Mouse (Mus musculus): ENCODE results near the gene Foxred1. TPM values are rescaled to one million over a fixed set of nuclear protein-coding genes. Genes with fewer than 3 reads are reported as not detected.

Foxred1 gene
- polyA plus RNA-seq, 1 experiment from 2014 or later, result 46.8 TPM

GRCm38 (mm10) chr9:35163011-35163690, 47.7 kb downstream of the Foxred1 start:
- Histone ChIP-seq H3K9me3 (no peaks in the 10 kb centered on the region), H3K27me3 (no peaks in the 10 kb centered on the region), H3K4me2 (no peak overlapping the region), H3K27ac (no peak overlapping the region), H3K4me1 (replicated peaks) (peaks cover 9% of the 10 kb centered on the region), H3K4me3 (no peak overlapping the region), H3K9ac (no peak overlapping the region), H3K36me3 (peaks cover 7% of the 10 kb centered on the region; the same call in 1 of the 2 replicates)
- ATAC-seq (ENCODE audit: low FRiP score), result no peak
- WGBS, result 93% methylated on average over 11 of the region's 11 CpGs

GRCm38 (mm10) chr9:35161721-35162120, 49.1 kb downstream of the Foxred1 start:
- WGBS, result 89% methylated on average over 7 of the region's 7 CpGs
- no peak for ATAC-seq (ENCODE audit: low FRiP score)
- Histone ChIP-seq H3K27ac (no peak overlapping the region), H3K9me3 (no peaks in the 10 kb centered on the region), H3K4me2 (no peak overlapping the region), H3K4me1 (replicated peaks) (peaks cover 4% of the 10 kb centered on the region), H3K36me3 (peaks cover 7% of the 10 kb centered on the region; the same call in 1 of the 2 replicates), H3K9ac (no peak overlapping the region), H3K4me3 (no peak overlapping the region), H3K27me3 (no peaks in the 10 kb centered on the region)

- H3K9ac ChIP-seq, result no peak overlapping the region
- 84% methylated on average over 2 of the region's 2 CpGs for WGBS
- H3K27ac ChIP-seq, result no peak overlapping the region
- H3K9me3 ChIP-seq, result no peaks in the 10 kb centered on the region
- H3K4me1 ChIP-seq (replicated peaks), result no peaks in the 10 kb centered on the region
- no peak for ATAC-seq (ENCODE audit: low FRiP score)
- H3K4me2 ChIP-seq, result no peak overlapping the region
- no peak overlapping the region for H3K4me3 ChIP-seq
- H3K27me3 ChIP-seq, result no peaks in the 10 kb centered on the region
- H3K36me3 ChIP-seq, result peaks cover 7% of the 10 kb centered on the region; the same call in 1 of the 2 replicates
Observed at GRCm38 (mm10) chr9:35160662-35161061, 50.2 kb downstream of the Foxred1 start.

- WGBS, result 82% methylated on average over 3 of the region's 3 CpGs
- Histone ChIP-seq H3K27me3 (no peaks in the 10 kb centered on the region), H3K4me2 (no peak overlapping the region), H3K4me3 (no peak overlapping the region), H3K9me3 (no peaks in the 10 kb centered on the region), H3K27ac (no peak overlapping the region), H3K4me1 (replicated peaks) (no peaks in the 10 kb centered on the region), H3K9ac (no peak overlapping the region), H3K36me3 (peaks cover 5% of the 10 kb centered on the region; the same call in 1 of the 2 replicates)
- ATAC-seq (ENCODE audit: low FRiP score), result no peak
Observed at GRCm38 (mm10) chr9:35158477-35158876, 52.4 kb downstream of the Foxred1 start.

GRCm38 (mm10) chr9:35156862-35157261, 54.0 kb downstream of the Foxred1 start:
- Histone ChIP-seq H3K9ac (no peak overlapping the region), H3K27ac (no peak overlapping the region), H3K9me3 (no peaks in the 10 kb centered on the region), H3K4me2 (no peak overlapping the region), H3K27me3 (no peaks in the 10 kb centered on the region), H3K4me3 (no peak overlapping the region), H3K4me1 (replicated peaks) (no peaks in the 10 kb centered on the region), H3K36me3 (no peaks in the 10 kb centered on the region)
- ATAC-seq (ENCODE audit: low FRiP score), result no peak
- 90% methylated on average over 4 of the region's 4 CpGs for WGBS

- WGBS, result 97% methylated on average over 5 of the region's 5 CpGs
- H3K4me1 ChIP-seq (replicated peaks), result no peaks in the 10 kb centered on the region
Observed at GRCm38 (mm10) chr9:35156002-35156710, 54.7 kb downstream of the Foxred1 start.

More at GRCm38 (mm10) chr9:35156002-35156710, 54.7 kb downstream of the Foxred1 start:
- no peaks in the 10 kb centered on the region for H3K27me3 ChIP-seq
- ATAC-seq (ENCODE audit: low FRiP score), result no peak
- no peak overlapping the region for H3K4me3 ChIP-seq
- H3K9ac ChIP-seq, result no peak overlapping the region
- H3K9me3 ChIP-seq, result no peaks in the 10 kb centered on the region
- H3K27ac ChIP-seq, result no peak overlapping the region
- H3K36me3 ChIP-seq, result no peaks in the 10 kb centered on the region
- no peak overlapping the region for H3K4me2 ChIP-seq

Other genes with a start within 250 kb of the Foxred1 start
- 9.8 and 11.1 TPM in 2 replicates for gene St3gal4, start 91.8 kb downstream of the Foxred1 start, polyA plus RNA-seq (2015; fragmentation: Nextera tagmentation; extraction: Ambion mirVana)
- 78.0 and 80.1 TPM in 2 replicates for gene Dcps, start 35.0 kb downstream of the Foxred1 start, polyA plus RNA-seq (2015; fragmentation: Nextera tagmentation; extraction: Ambion mirVana)
- 67.9 and 70.4 TPM in 2 replicates for gene Srpr, start 10.9 kb downstream of the Foxred1 start, polyA plus RNA-seq (2015; fragmentation: Nextera tagmentation; extraction: Ambion mirVana)
- 6.4 and 7.4 TPM in 2 replicates for gene Tirap, start 10.8 kb downstream of the Foxred1 start, polyA plus RNA-seq (2015; fragmentation: Nextera tagmentation; extraction: Ambion mirVana)
- gene Fam118b, start 56.8 kb upstream of the Foxred1 start, polyA plus RNA-seq (2015; fragmentation: Nextera tagmentation; extraction: Ambion mirVana), result 67.4 and 75.3 TPM in 2 replicates
- 18.7 and 19.9 TPM in 2 replicates for gene Rpusd4, start 56.8 kb upstream of the Foxred1 start, polyA plus RNA-seq (2015; fragmentation: Nextera tagmentation; extraction: Ambion mirVana)
- 5.0 and 7.9 TPM in 2 replicates for gene Cdon, start 210.1 kb upstream of the Foxred1 start, polyA plus RNA-seq (2015; fragmentation: Nextera tagmentation; extraction: Ambion mirVana)

Data from hindbrain, embryonic 13.5 days (tissue).